Mouse (Mus musculus) MEL (cell line): ENCODE measurements around the gene Asb2. TPM values are rescaled to one million over a fixed set of nuclear protein-coding genes. Genes with fewer than 3 reads are reported as not detected.

Source experiments
- DNase-seq: peaks from one replicate; pipeline ENCODE4 v3.0.0; 2011; ENCODE audit warnings: low read depth, low spot score
- H3K27ac ChIP-seq: 2 replicates; pipeline ENCODE4 v1.5.1; 2012; ENCODE audit warnings: low read depth, mild to moderate bottlenecking, control low read depth, low read length, moderate library complexity; ENCODE audit not compliant: control insufficient read depth
- H3K27me3 ChIP-seq, 2 experiments: fragments of 150-350 bp in 1 of 2; sonication (generic) in 1 of 2; 2 replicates each; pipeline ENCODE4 v1.6.1; 2012; ENCODE audit warnings: low read length in 2 of 2, mild to moderate bottlenecking in 2 of 2, improper control_type of control experiment in 1 of 2, moderate library complexity in 1 of 2; ENCODE audit not compliant: insufficient read depth in 2 of 2, control insufficient read depth in 1 of 2
- H3K36me3 ChIP-seq, 2 experiments: 2 replicates each; pipeline ENCODE4 v1.6.1; 2012 to 2014; ENCODE audit warnings: low read length in 2 of 2, improper control_type of control experiment in 1 of 2, inconsistent platforms in 1 of 2, mild to moderate bottlenecking in 1 of 2; ENCODE audit not compliant: insufficient read depth in 2 of 2, control insufficient read depth in 1 of 2
- H3K4me1 ChIP-seq, 2 experiments: fragments of 150-350 bp in 1 of 2; sonication (generic) in 1 of 2; 2 replicates each; pipeline ENCODE4 v1.6.1; 2012; ENCODE audit warnings: low read length in 2 of 2, improper control_type of control experiment in 1 of 2, mild to moderate bottlenecking in 1 of 2; ENCODE audit not compliant: insufficient read depth in 2 of 2, control insufficient read depth in 1 of 2
- H3K4me3 ChIP-seq, 2 experiments: fragments of 150-350 bp in 1 of 2; sonication (generic) in 1 of 2; 2 replicates each; pipeline ENCODE4 v1.5.1; 2012; ENCODE audit warnings: low read depth in 2 of 2, low read length in 2 of 2, mild to moderate bottlenecking in 2 of 2, moderate library complexity in 2 of 2, control low read depth in 1 of 2, improper control_type of control experiment in 1 of 2; ENCODE audit not compliant: control insufficient read depth in 1 of 2, insufficient read depth in 1 of 2
- H3K79me2 ChIP-seq: 2 replicates; pipeline ENCODE4 v1.6.1; 2012; ENCODE audit warnings: mild to moderate bottlenecking, low read length, moderate library complexity; ENCODE audit not compliant: control insufficient read depth, poor library complexity, insufficient read depth
- H3K9ac ChIP-seq: 2 replicates; pipeline ENCODE4 v1.6.1; 2012; ENCODE audit warnings: low read depth, mild to moderate bottlenecking, control low read depth, low read length, moderate library complexity; ENCODE audit not compliant: control insufficient read depth, poor library complexity, severe bottlenecking
- H3K9me3 ChIP-seq: fragments of 150-350 bp; sonication (generic); replicated peaks from 2 replicates; pipeline ENCODE4 v1.6.1; 2012; ENCODE audit warnings: mild to moderate bottlenecking, low read length, improper control_type of control experiment, moderate library complexity; ENCODE audit not compliant: insufficient read depth
- BHLHE40 ChIP-seq: IDR thresholded peaks from 2 replicates; pipeline ENCODE4 v1.6.1; 2012; ENCODE audit warnings: low read depth, mild to moderate bottlenecking, inconsistent platforms, low read length, improper control_type of control experiment, borderline replicate concordance
- CHD2 ChIP-seq: IDR thresholded peaks from 2 replicates; pipeline ENCODE4 v1.6.1; 2011; ENCODE audit warnings: low read length, improper control_type of control experiment
- CTCF ChIP-seq, 3 experiments: IDR thresholded peaks in 2 of 3; conservative IDR thresholded peaks in 1 of 3; 2 replicates each; pipeline ENCODE4 v1.5.1; 2011 to 2012; ENCODE audit warnings: low read length in 3 of 3, low read depth in 2 of 3, mild to moderate bottlenecking in 2 of 3, improper control_type of control experiment in 1 of 3, inconsistent platforms in 1 of 3, mixed read lengths in 1 of 3, moderate library complexity in 1 of 3; ENCODE audit not compliant: control insufficient read depth in 1 of 3, insufficient read depth in 1 of 3, poor library complexity in 1 of 3, severe bottlenecking in 1 of 3
- E2F4 ChIP-seq: IDR thresholded peaks from 2 replicates; pipeline ENCODE4 v1.6.1; 2011; ENCODE audit warnings: low read depth, low read length, improper control_type of control experiment, borderline replicate concordance
- EP300 ChIP-seq, 2 experiments: IDR thresholded peaks; 2 replicates each; pipeline ENCODE4 v1.6.1; 2011; ENCODE audit warnings: improper control_type of control experiment in 2 of 2, low read length in 2 of 2, low read depth in 1 of 2, mild to moderate bottlenecking in 1 of 2
- ETS1 ChIP-seq: IDR thresholded peaks from 2 replicates; pipeline ENCODE4 v1.6.1; 2012; ENCODE audit warnings: low read depth, mild to moderate bottlenecking, inconsistent platforms, low read length, improper control_type of control experiment, moderate library complexity
- GATA1 ChIP-seq: IDR thresholded peaks from 2 replicates; pipeline ENCODE4 v1.6.1; 2011; ENCODE audit warnings: low read depth, low read length, improper control_type of control experiment
- HCFC1 ChIP-seq: IDR thresholded peaks from 2 replicates; pipeline ENCODE4 v1.6.1; 2012; ENCODE audit warnings: low read depth, mild to moderate bottlenecking, inconsistent platforms, low read length, improper control_type of control experiment, moderate library complexity
- JUND ChIP-seq: IDR thresholded peaks from 2 replicates; pipeline ENCODE4 v1.6.1; 2011; ENCODE audit warnings: low read depth, mild to moderate bottlenecking, improper control_type of control experiment, low read length
- MAFK ChIP-seq: IDR thresholded peaks from 2 replicates; pipeline ENCODE4 v1.6.1; 2011; ENCODE audit warnings: low read depth, mild to moderate bottlenecking, low read length, improper control_type of control experiment, borderline replicate concordance
- MXI1 ChIP-seq: IDR thresholded peaks from 2 replicates; pipeline ENCODE4 v1.6.1; 2011; ENCODE audit warnings: mild to moderate bottlenecking, low read depth, low read length, improper control_type of control experiment
- MYC ChIP-seq: IDR thresholded peaks from 2 replicates; pipeline ENCODE4 v1.6.1; 2011; ENCODE audit warnings: low read depth, mild to moderate bottlenecking, low read length, improper control_type of control experiment, moderate library complexity
- NELFE ChIP-seq: IDR thresholded peaks from 2 replicates; pipeline ENCODE4 v1.6.1; 2011; ENCODE audit warnings: low read depth, low read length, improper control_type of control experiment
- POLR2AphosphoS2 ChIP-seq: IDR thresholded peaks from 2 replicates; pipeline ENCODE4 v1.6.1; 2011; ENCODE audit warnings: low read length, improper control_type of control experiment
- POLR2AphosphoS5 ChIP-seq: IDR thresholded peaks from 2 replicates; pipeline ENCODE4 v1.6.1; 2012; ENCODE audit warnings: low read depth, borderline replicate concordance, mild to moderate bottlenecking, inconsistent platforms, low read length, moderate library complexity, mixed read lengths
- SIN3A ChIP-seq: IDR thresholded peaks from 2 replicates; pipeline ENCODE4 v1.6.1; 2012; ENCODE audit warnings: low read length, improper control_type of control experiment, inconsistent platforms
- TCF12 ChIP-seq: IDR thresholded peaks from 2 replicates; pipeline ENCODE4 v1.6.1; 2014; ENCODE audit warnings: low read depth, mild to moderate bottlenecking, inconsistent platforms, low read length, improper control_type of control experiment, moderate library complexity
- UBTF ChIP-seq: IDR thresholded peaks from 2 replicates; pipeline ENCODE4 v1.6.1; 2012; ENCODE audit warnings: low read depth, mild to moderate bottlenecking, inconsistent platforms, low read length, improper control_type of control experiment, moderate library complexity, borderline replicate concordance; ENCODE audit not compliant: insufficient read depth
- USF2 ChIP-seq, 2 experiments: IDR thresholded peaks; 2 replicates each; pipeline ENCODE4 v1.6.1; 2011 to 2012; ENCODE audit warnings: improper control_type of control experiment in 2 of 2, low read length in 2 of 2, borderline replicate concordance in 1 of 2, inconsistent platforms in 1 of 2, low read depth in 1 of 2, mild to moderate bottlenecking in 1 of 2; ENCODE audit not compliant: insufficient read depth in 1 of 2
- ZC3H11A ChIP-seq: IDR thresholded peaks from 2 replicates; pipeline ENCODE4 v1.6.1; 2012; ENCODE audit warnings: low read depth, mild to moderate bottlenecking, inconsistent platforms, low read length, improper control_type of control experiment
- ZKSCAN1 ChIP-seq: IDR thresholded peaks from 2 replicates; pipeline ENCODE4 v1.6.1; 2012; ENCODE audit warnings: low read depth, mild to moderate bottlenecking, inconsistent platforms, low read length, improper control_type of control experiment, moderate library complexity
- polyA plus RNA-seq, 2 experiments: library from polyadenylated mRNA; stranded (reverse) in 1 of 2; unstranded in 1 of 2; fragments of >175 nt in 1 of 2; fragments of >200 nt in 1 of 2; gene quantifications; 2 replicates each; pipeline versions ENCODE4 v1.2.1 to v1.2.4; 2012; ENCODE audit warnings: low replicate concordance in 2 of 2, low read depth in 1 of 2; ENCODE audit not compliant: insufficient read length in 2 of 2, insufficient read depth in 1 of 2, missing spikeins in 1 of 2
- total RNA-seq: library from RNA; depleted of rRNA; stranded (reverse); fragments of 300-350 nt; gene quantifications from 2 replicates; pipeline ENCODE4 v1.2.3, GENCODE M21; 2012

The Asb2 gene
- total and polyA plus RNA-seq, 3 experiments = 0.18 TPM; not detected in 2

- peaks cover 0 to 8% of the 10 kb centered on the region in 2 experiments; a peak in 2 of 4 replicates for H3K27me3 ChIP-seq
- TF ChIP-seq ETS1 = no peak
- TF ChIP-seq JUND = no peak
- no peak for TF ChIP-seq ZC3H11A
- TF ChIP-seq HCFC1 = no peak
- no peak for TF ChIP-seq CHD2
- no peaks in the 10 kb centered on the region for H3K9me3 ChIP-seq
- no peaks in the 10 kb centered on the region; a peak in 1 of 4 replicates for H3K4me1 ChIP-seq
- H3K79me2 ChIP-seq = no peaks in the 10 kb centered on the region
- DNase-seq = no peak
- H3K4me3 ChIP-seq = no peak overlapping the region
- no peaks in the 10 kb centered on the region for H3K36me3 ChIP-seq
- H3K27ac ChIP-seq = no peak overlapping the region
- no peak overlapping the region for H3K9ac ChIP-seq
Observed at GRCm38 (mm10) chr12:103361539-103362307, 5.9 kb upstream of the Asb2 start.

DNA sequence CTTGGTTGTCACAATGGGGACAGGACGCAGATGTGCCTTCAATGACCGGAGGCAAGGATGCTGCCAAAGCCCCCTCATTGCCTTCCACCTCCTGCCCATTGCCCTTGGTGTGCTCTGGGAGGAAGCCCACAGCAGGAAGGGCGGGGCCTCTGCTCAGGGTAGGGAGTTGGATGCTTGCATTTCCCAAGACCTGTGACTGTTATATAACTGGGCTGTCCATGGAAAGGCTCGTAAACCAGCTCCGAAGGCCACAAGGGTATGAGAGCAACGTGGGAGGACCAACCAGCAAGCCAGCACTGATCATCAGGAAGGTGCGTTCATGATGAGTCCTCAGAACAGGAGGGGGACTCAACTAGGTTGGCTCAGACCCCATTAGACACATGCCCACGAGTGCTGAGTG, 5.0 kb upstream of the Asb2 start:
- DNase-seq = no peak

GRCm38 (mm10) chr12:103358951-103359801, 3.4 kb upstream of the Asb2 start:
- H3K27ac ChIP-seq = no peak overlapping the region
- H3K79me2 ChIP-seq = no peaks in the 10 kb centered on the region
- no peak overlapping the region for H3K4me3 ChIP-seq
- no peaks in the 10 kb centered on the region for H3K36me3 ChIP-seq
- no peaks in the 10 kb centered on the region; a peak in 1 of 4 replicates for H3K4me1 ChIP-seq
- H3K9ac ChIP-seq = no peak overlapping the region
- peaks cover 0 to 13% of the 10 kb centered on the region in 2 experiments for H3K27me3 ChIP-seq
- DNase-seq = no peak
- H3K9me3 ChIP-seq = no peaks in the 10 kb centered on the region
- TF ChIP-seq BHLHE40 (no peak), UBTF (no peak), CTCF (IDR thresholded peaks at IDR 0.05 in 2 of 3, conservative IDR thresholded peaks at IDR 0.05 in 1 of 3; ENCODE audit: control insufficient read depth in 1 of 3, insufficient read depth in 1 of 3, low read depth in 2 of 3, low read length in 3 of 3, poor library complexity in 1 of 3, severe bottlenecking in 1 of 3) (no peak), GATA1 (no peak), NELFE (no peak), E2F4 (no peak)

More for the DNA sequence above, 5.0 kb upstream of the Asb2 start:
- H3K4me1 ChIP-seq = no peaks in the 10 kb centered on the region; a peak in 1 of 4 replicates
- H3K27me3 ChIP-seq = peaks cover 0 to 9% of the 10 kb centered on the region in 2 experiments
- no peak overlapping the region for H3K27ac ChIP-seq
- no peak overlapping the region for H3K9ac ChIP-seq
- H3K79me2 ChIP-seq = no peaks in the 10 kb centered on the region
- H3K9me3 ChIP-seq = no peaks in the 10 kb centered on the region
- TF ChIP-seq MAFK (no peak), ZKSCAN1 (no peak), USF2 (IDR thresholded peaks at IDR 0.05; ENCODE audit: borderline replicate concordance in 1 of 2, insufficient read depth in 1 of 2, low read depth in 1 of 2, low read length in 2 of 2) (no peak), HCFC1 (no peak), EP300 (IDR thresholded peaks at IDR 0.05; ENCODE audit: low read depth in 1 of 2, low read length in 2 of 2) (no peak), CTCF (IDR thresholded peaks at IDR 0.05 in 2 of 3, conservative IDR thresholded peaks at IDR 0.05 in 1 of 3; ENCODE audit: control insufficient read depth in 1 of 3, insufficient read depth in 1 of 3, low read depth in 2 of 3, low read length in 3 of 3, poor library complexity in 1 of 3, severe bottlenecking in 1 of 3) (no peak), MXI1 (no peak), TCF12 (no peak), MYC (no peak), SIN3A (no peak), CHD2 (no peak), POLR2AphosphoS5 (no peak), ETS1 (no peak), POLR2AphosphoS2 (no peak)
- no peaks in the 10 kb centered on the region for H3K36me3 ChIP-seq
- no peak overlapping the region for H3K4me3 ChIP-seq
